Comparison of ENCODE assay signal across 8 mouse cellular contexts in the genomic region with DNA sequence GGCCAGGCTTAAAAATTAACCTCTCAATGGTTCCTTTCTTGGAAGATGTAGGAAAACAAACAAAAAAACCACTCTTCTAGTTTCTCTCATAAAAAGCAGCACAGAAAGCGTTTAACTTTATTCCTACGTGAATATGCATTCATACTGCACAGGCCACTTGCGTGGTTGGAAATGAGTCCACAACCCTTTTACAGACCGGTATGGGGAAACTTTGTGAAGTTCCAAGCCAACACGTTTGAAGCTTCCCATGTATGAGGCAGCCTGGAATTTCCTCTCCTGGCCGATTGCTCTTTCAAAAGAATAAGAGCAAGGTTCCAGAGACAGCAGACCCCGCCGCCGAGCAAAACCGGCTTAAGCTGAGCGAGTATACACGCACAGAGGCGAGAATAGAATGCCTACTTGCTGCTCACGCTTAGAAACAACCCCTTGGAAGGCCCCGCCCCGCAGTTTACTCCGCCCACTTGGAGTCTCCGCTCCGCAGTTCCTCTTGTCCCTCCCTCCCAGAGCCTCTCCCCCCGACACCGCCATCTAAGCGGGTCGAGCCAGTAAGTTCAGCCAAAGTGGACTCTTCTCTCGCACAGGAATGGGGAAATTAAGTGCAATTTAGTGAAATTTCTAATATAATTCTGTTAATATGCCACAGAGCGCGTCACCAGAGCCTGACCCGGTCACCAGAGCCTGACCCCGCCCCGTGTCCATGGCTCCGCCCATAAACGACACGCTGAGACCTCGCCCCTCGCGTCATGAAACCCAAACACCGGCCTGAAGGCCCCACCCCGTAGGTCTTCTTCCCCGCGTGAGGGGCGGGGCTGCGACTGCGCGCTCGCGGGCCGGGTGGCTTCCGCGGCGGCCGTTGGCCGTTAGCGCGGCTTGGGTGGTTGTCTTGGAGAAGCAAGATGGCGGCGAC. TPM values are rescaled to one million over a fixed set of nuclear protein-coding genes. Genes with fewer than 3 reads are reported as not detected.
DNase-seq lines count a peak whose midpoint lies in the region; ATAC-seq and TF ChIP-seq lines count a peak whose summit lies in the region.
"Not testable (repeated sequence)": the region's sequence is repeated elsewhere in the genome, so short reads cannot be mapped to it uniquely, and the experiment has no call there.

A gene (plus strand): TSS at position 801 of the 907 bp plus-strand sequence.

- H3K27me3 ChIP-seq in G1E (ENCODE audit: insufficient read depth, low read length); liver, embryonic 14.5 days (ENCODE audit: control insufficient read depth, insufficient read depth, low read length); stomach, embryonic 16.5 days (ENCODE audit: control insufficient read depth, insufficient read depth, low read length): not testable (repeated sequence)

- not testable (repeated sequence) for TF ChIP-seq CTCF in G1E (IDR thresholded peaks at IDR 0.05; ENCODE audit: low read depth, low read length); liver, embryonic 14.5 days (IDR thresholded peaks at IDR 0.05; ENCODE audit: low read depth)

- 1% methylated on average over 11 of the region's 55 CpGs for WGBS in liver, embryonic 14.5 days (ENCODE audit: insufficient replicate concordance)
- under 1% methylated on average over 11 of the region's 55 CpGs for WGBS in stomach, embryonic 16.5 days

- H3K4me3 ChIP-seq in G1E (ENCODE audit: low read depth, low read length): peak within 1 kb of the TSS; percentile 74
- peak within 1 kb of the TSS; percentile 60 to 68 for H3K4me3 ChIP-seq in liver, embryonic 14.5 days (ENCODE audit: insufficient read depth in 1 of 2, low read depth in 2 of 2, low read length in 2 of 2)
- peak within 1 kb of the TSS; percentile 52 for H3K4me3 ChIP-seq in stomach, embryonic 16.5 days (replicated peaks; ENCODE audit: low read length)

- ATAC-seq in G1E (ENCODE audit: extremely low read depth, insufficient number of reproducible peaks, low FRiP score, poor library complexity, severe bottlenecking): peak; percentile 88
- peak; percentile 97 for ATAC-seq in liver, embryonic 14.5 days (ENCODE audit: insufficient read depth)
- peak; percentile 85 for ATAC-seq in monocyte, adult 5-6 weeks (replicated peaks; ENCODE audit: insufficient number of reproducible peaks, low FRiP score, low TSS enrichment, poor library complexity, severe bottlenecking)
- peak; percentile 98 for ATAC-seq in stomach, embryonic 16.5 days (ENCODE audit: insufficient read depth, low FRiP score)

- DNase-seq in G1E (ENCODE audit: low spot score); liver, embryonic 14.5 days (ENCODE audit: low read depth in 3 of 3, low spot score in 3 of 3): not testable (repeated sequence)
- DNase-seq in cerebellum, adult 8-10 months: peak; percentile 88
- DNase-seq in frontal cortex, postnatal 14 days (ENCODE audit: low spot score in 2 of 2): peak; percentile 63 to 74
- peak; percentile 51 for DNase-seq in heart, postnatal 4 days
- DNase-seq in layer of hippocampus, adult 18-20 months (ENCODE audit: low spot score in 2 of 2): peak; percentile 61 to 81

- not testable (repeated sequence) for H3K27ac ChIP-seq in liver, embryonic 14.5 days; stomach, embryonic 16.5 days (ENCODE audit: low read length)

- peaks cover 18% of the 10 kb centered on the region for H3K36me3 ChIP-seq in G1E (replicated peaks)
- H3K36me3 ChIP-seq in liver, embryonic 14.5 days (replicated peaks; ENCODE audit: control insufficient read depth, insufficient read depth, low read depth); stomach, embryonic 16.5 days (ENCODE audit: control insufficient read depth, insufficient read depth, low read length): not testable (repeated sequence)

- H3K9ac ChIP-seq in liver, embryonic 14.5 days (replicated peaks): peak within 1 kb of the TSS; percentile 67
- H3K9ac ChIP-seq in stomach, embryonic 16.5 days (ENCODE audit: low read length): peak within 1 kb of the TSS; percentile 64

- H3K4me2 ChIP-seq in liver, embryonic 14.5 days (ENCODE audit: low read depth): peak within 1 kb of the TSS; percentile 60
- peak within 1 kb of the TSS; percentile 44 for H3K4me2 ChIP-seq in stomach, embryonic 16.5 days (ENCODE audit: low read depth, low read length)

- not testable (repeated sequence) for H3K9me3 ChIP-seq in G1E (replicated peaks); liver, embryonic 14.5 days (ENCODE audit: control insufficient read depth, low read length); stomach, embryonic 16.5 days (replicated peaks; ENCODE audit: control insufficient read depth, low read length)

- TF ChIP-seq EP300 in liver, embryonic 14.5 days (IDR thresholded peaks at IDR 0.05; ENCODE audit: low read depth): not testable (repeated sequence)

- not testable (repeated sequence) for H3K4me1 ChIP-seq in G1E (ENCODE audit: insufficient read depth, low read depth, low read length); liver, embryonic 14.5 days (replicated peaks; ENCODE audit: control insufficient read depth in 2 of 2, insufficient read depth in 2 of 2, low read length in 1 of 2); stomach, embryonic 16.5 days (ENCODE audit: control insufficient read depth, insufficient read depth, low read length)

RNA-seq across cellular contexts. Expression of the gene that starts here (rescaled TPM):
- total RNA-seq in G1E (2014; fragmentation: Nextera tagmentation) (24.8 and 28.4 TPM in 2 replicates), G1E (2017) (46.3 and 47.3 TPM in 2 replicates)
- 5.4 and 13.7 TPM in 2 replicates for polyA plus RNA-seq in G1E (2012)
- total RNA-seq in heart, postnatal 4 days (2021): 10 to 100 TPM; 16.0 to 21.0 TPM
- 10 to 100 TPM; 12.7 to 13.0 TPM for total RNA-seq in layer of hippocampus, adult 18-20 months (2021)
- polyA plus RNA-seq in liver, embryonic 14.5 days (2012; rRNA removed): 2.8 and 5.6 TPM in 2 replicates
- 10.5 and 11.8 TPM in 2 replicates for polyA plus RNA-seq in liver, embryonic 14.5 days (2014; fragmentation: Nextera tagmentation; extraction: Ambion mirVana)
- 22.4 to 37.0 TPM (median 25.6 TPM) in 3 replicates for total RNA-seq in monocyte, adult 5-6 weeks (2017)
- polyA plus RNA-seq in stomach, embryonic 16.5 days (2015; fragmentation: Nextera tagmentation; extraction: Ambion mirVana): 32.8 and 33.7 TPM in 2 replicates
